Mouse (Mus musculus) embryonic facial prominence, embryonic 15.5 days (tissue): ENCODE results near the gene H2afv. TPM values are rescaled to one million over a fixed set of nuclear protein-coding genes. Genes with fewer than 3 reads are reported as not detected.
A peak's percentile ranks its signal among the peaks of the same experiment; 100 is the strongest.

Experiments used
- ATAC-seq: fragments of 200-750 bp; cut with Nextera tagmentation; 2 replicates; pipeline ENCODE4 v1.8.0; 2017; ENCODE audit warnings: low read depth, moderate TSS enrichment; ENCODE audit not compliant: insufficient number of reproducible peaks, low FRiP score, low TSS enrichment
- H3K27ac ChIP-seq: fragments of 300-500 bp; sonication (generic); replicated peaks from 2 replicates; pipeline ENCODE4 v1.5.1; 2015; ENCODE audit warnings: mild to moderate bottlenecking, inconsistent platforms
- H3K27me3 ChIP-seq: fragments of 300-500 bp; sonication (generic); 2 replicates; pipeline ENCODE4 v1.6.1; 2015; ENCODE audit warnings: inconsistent platforms
- H3K36me3 ChIP-seq: fragments of 300-500 bp; sonication (generic); 2 replicates; pipeline ENCODE4 v1.6.1; 2015; ENCODE audit warnings: mild to moderate bottlenecking, inconsistent platforms
- H3K4me1 ChIP-seq: fragments of 300-500 bp; sonication (generic); 2 replicates; pipeline ENCODE4 v1.6.1; 2015; ENCODE audit warnings: inconsistent platforms
- H3K4me2 ChIP-seq: fragments of 300-500 bp; sonication (generic); replicated peaks from 2 replicates; pipeline ENCODE4 v1.6.1; 2015; ENCODE audit warnings: mild to moderate bottlenecking, inconsistent platforms
- H3K4me3 ChIP-seq: fragments of 300-500 bp; sonication (generic); replicated peaks from 2 replicates; pipeline ENCODE4 v1.5.1; 2015; ENCODE audit warnings: mild to moderate bottlenecking, inconsistent platforms
- H3K9ac ChIP-seq: fragments of 300-500 bp; sonication (generic); 2 replicates; pipeline ENCODE4 v1.6.1; 2015; ENCODE audit warnings: inconsistent platforms
- H3K9me3 ChIP-seq: fragments of 300-500 bp; sonication (generic); replicated peaks from 2 replicates; pipeline ENCODE4 v1.6.1; 2016; ENCODE audit warnings: inconsistent platforms
- WGBS: fragments of 180-500 bp; shearing (Covaris S2); methylation state at CpG from one replicate; pipeline ENCODE4 v1.1.7; 2015; 5-methylcytosine and 5-hydroxymethylcytosine counted together
- polyA plus RNA-seq: library from polyadenylated mRNA; unstranded; fragments of >200 nt; fragmentation: Nextera tagmentation; extraction: Ambion mirVana; gene quantifications from 2 replicates; pipeline ENCODE4 v1.2.1, GENCODE M21; 2015

H2afv gene
- polyA plus RNA-seq = 443 and 468 TPM in 2 replicates

DNA sequence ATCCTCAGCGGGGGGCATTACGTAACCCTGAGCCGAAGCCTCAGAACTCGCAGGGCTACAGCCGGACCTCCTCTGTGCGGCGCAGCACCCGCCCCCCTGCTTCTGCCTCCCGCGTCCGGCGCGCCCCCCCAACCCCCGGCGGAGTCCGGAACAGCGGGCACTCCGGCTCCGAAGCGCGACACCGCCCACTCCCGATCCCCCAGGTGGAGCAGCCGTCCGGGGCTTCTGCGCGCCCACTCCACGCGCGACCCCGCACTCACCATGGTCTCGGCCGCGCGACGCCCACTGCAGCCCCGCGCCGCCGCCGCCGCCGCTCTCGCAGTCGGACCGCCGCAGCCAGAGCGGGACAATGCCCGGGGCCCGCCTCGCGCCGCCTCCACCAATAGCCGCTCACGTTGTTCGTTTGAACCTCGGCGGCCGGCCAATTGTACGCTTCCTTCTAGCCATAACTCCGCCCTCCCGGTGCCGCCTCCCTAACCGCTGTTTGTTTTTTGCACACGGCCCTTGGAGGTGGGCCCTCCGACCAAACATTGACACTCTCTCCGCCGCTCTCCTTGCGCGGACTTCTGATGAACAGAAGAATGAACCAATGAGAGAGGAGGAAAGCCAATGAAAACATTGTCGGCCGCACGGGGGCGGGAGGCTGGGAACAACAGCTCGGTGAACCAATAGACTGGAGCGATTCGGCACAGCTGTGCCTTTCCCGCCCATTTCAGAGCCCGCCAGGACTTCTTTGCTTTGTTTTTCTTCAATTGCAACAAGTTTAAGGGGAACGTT, at the start of gene H2afv:
Gene H2afv (minus strand): TSS at position 367 of the 777 bp plus-strand sequence.
- H3K27me3 ChIP-seq = no peaks in the 10 kb centered on the region
- no peaks in the 10 kb centered on the region for H3K9me3 ChIP-seq
- H3K4me1 ChIP-seq = peaks cover 3% of the 10 kb centered on the region; the same call in 1 of the 2 replicates
- H3K27ac ChIP-seq = peak within 1 kb of the TSS; percentile 97
- H3K4me3 ChIP-seq = peak within 1 kb of the TSS; percentile 90
- H3K36me3 ChIP-seq = peaks cover 4% of the 10 kb centered on the region; the same call in 1 of the 2 replicates
- H3K9ac ChIP-seq = peak within 1 kb of the TSS; percentile 90
- under 1% methylated on average over 76 of the region's 80 CpGs for WGBS
- ATAC-seq = peak; percentile 99
- peak within 1 kb of the TSS; percentile 56 for H3K4me2 ChIP-seq

DNA sequence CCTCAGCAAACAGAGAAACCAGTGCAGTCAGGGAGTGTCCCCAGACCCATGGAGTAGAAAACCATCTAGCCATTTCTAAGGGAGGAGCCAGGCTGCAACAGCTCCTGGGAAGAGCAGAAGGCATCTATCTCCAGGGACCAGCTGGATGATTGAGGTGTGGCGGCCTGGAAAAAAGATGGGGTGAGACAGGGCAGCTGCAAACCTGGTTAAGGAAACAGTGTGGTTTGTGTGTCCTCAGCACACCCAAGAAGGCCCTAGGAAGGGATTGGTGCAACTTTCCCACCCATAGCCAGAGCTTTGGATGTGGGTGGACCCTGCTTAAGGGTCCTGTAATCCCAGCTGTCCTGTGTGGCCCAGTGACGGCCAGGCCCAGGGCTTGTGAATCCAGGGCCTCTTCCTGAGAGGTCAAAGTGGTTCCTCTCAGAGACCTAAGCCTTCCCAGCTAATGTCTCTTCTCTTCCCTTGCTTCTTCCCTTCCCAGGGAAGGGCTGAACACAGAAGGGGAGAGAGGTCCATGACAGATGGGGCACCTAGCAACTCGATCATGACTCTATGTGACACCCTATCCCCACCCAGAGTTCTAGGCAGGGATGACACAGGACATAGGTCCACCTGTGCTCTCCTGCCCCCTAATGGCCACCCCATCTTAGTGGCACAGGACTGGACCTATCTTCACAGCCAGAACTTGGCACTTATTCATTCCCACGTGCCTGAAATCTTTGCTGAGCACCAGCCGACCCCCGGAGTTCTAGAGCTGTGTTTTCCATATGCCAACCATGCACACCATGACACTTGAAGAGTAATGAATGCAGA, 45.7 kb upstream of the H2afv start:
- Histone ChIP-seq H3K27ac (no peak overlapping the region), H3K4me3 (no peak overlapping the region), H3K27me3 (no peaks in the 10 kb centered on the region), H3K9me3 (no peaks in the 10 kb centered on the region), H3K9ac (no peak overlapping the region), H3K4me2 (no peak overlapping the region), H3K4me1 (no peaks in the 10 kb centered on the region), H3K36me3 (no peaks in the 10 kb centered on the region)
- no peak for ATAC-seq
- 53% methylated on average over 6 of the region's 6 CpGs for WGBS

DNA sequence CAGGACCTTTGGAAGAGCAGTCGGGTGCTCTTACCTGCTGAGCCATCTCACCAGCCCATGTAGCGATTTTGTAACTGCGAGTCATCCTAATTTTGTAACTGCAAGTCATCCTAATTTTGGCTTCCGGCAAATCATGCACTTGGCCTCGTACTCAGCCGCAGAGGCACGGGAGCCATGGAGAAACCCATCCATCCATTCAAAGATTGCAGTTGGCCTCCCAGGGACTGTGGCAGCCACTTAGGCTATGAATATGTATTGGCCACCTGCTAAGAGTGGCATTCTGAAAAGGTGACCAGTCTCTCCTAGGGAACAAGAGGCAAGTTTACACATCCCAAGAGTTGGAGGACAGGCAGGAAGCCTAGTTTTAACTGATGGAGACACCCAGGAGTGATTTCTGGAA, 45.0 kb upstream of the H2afv start:
- no peak for ATAC-seq
- Histone ChIP-seq H3K9ac (no peak overlapping the region), H3K9me3 (no peaks in the 10 kb centered on the region), H3K36me3 (no peaks in the 10 kb centered on the region), H3K27ac (no peak overlapping the region), H3K4me3 (no peak overlapping the region), H3K4me1 (no peaks in the 10 kb centered on the region), H3K4me2 (no peak overlapping the region), H3K27me3 (no peaks in the 10 kb centered on the region)
- WGBS = 89% methylated on average over 7 of the region's 7 CpGs

DNA sequence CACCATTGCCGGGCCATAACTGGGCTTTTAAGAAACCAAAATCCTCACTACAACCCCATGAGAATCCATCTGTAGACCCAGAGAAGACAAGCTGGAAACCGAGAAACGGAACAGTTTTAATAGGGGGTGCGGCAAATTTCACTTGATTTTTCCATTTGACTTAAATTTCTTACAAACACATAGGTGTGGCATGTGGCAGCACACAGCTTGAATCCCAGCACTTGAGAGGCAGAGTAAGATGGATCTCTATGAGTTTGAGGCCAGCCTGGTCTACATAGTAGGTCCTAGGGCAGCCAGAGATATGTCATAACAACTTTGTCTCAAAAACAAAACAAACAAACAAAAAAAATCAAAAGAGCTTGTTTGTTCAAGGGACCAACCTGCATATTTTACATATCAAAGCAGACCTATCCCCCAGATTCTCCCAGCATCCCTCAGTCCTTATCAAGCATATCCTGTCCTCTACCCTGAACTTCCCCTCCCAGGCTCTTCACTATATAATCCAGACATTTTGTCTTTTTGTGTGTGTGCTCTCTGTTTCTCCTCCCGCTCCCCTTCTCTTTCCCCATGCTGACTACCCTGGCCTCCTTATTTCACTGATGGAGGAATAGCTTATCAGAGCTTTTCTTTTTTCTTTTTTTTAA, 43.9 kb upstream of the H2afv start:
- no peak overlapping the region for H3K4me2 ChIP-seq
- no peak overlapping the region for H3K27ac ChIP-seq
- H3K9ac ChIP-seq = no peak overlapping the region
- no peaks in the 10 kb centered on the region for H3K4me1 ChIP-seq
- H3K36me3 ChIP-seq = no peaks in the 10 kb centered on the region
- H3K4me3 ChIP-seq = no peak overlapping the region
- no peak for ATAC-seq
- WGBS = 95% methylated on average over 5 of the region's 5 CpGs
- H3K9me3 ChIP-seq = no peaks in the 10 kb centered on the region
- no peaks in the 10 kb centered on the region for H3K27me3 ChIP-seq

DNA sequence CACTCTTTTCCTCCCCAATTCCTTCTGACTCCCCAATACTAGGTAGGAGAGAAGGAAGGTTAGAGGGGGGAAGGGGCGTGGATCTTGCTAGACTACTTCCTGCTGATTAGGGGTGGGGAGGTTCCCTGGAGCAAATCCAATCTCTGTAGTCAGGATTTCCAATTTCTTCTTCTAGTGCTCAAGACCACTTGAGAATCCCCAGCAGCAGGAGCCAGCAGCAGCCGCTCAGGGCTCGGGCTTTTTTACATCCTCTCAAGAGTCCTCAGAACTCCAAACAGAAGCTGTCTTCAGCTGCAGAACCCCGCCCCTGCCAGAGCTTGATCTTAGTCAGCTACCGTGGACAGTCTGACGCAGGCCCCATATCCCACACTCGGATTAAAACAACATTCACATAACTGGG, 43.3 kb upstream of the H2afv start:
- Histone ChIP-seq H3K4me3 (no peak overlapping the region), H3K9ac (no peak overlapping the region), H3K36me3 (no peaks in the 10 kb centered on the region), H3K4me2 (no peak overlapping the region), H3K9me3 (no peaks in the 10 kb centered on the region), H3K4me1 (no peaks in the 10 kb centered on the region), H3K27ac (no peak overlapping the region), H3K27me3 (no peaks in the 10 kb centered on the region)
- WGBS = 34% methylated on average over 7 of the region's 7 CpGs
- no peak for ATAC-seq

DNA sequence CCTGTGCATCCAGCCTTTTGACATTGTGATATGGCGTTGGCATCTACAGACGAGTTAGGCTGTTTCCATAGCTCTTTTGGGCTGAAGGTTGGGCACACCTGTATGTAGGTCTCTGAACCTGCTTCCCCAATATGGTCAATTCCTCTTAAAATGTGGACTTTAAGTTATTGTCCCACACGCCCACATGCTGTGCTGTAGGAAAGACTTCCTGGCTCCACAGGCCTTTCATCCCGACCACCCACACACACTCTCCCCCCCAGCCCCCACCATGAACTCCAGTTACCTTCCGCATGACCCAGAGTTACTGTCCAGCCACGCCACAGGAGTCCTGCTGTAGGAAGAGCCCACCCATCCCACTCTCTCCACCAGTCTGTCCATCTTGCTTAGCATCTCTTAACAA, 42.7 kb upstream of the H2afv start:
- H3K9ac ChIP-seq = no peak overlapping the region
- H3K36me3 ChIP-seq = no peaks in the 10 kb centered on the region
- 65% methylated on average over 6 of the region's 6 CpGs for WGBS
- H3K4me2 ChIP-seq = no peak overlapping the region
- no peak overlapping the region for H3K4me3 ChIP-seq
- H3K9me3 ChIP-seq = no peaks in the 10 kb centered on the region
- ATAC-seq = no peak
- no peaks in the 10 kb centered on the region for H3K4me1 ChIP-seq
- no peaks in the 10 kb centered on the region for H3K27me3 ChIP-seq
- H3K27ac ChIP-seq = no peak overlapping the region

DNA sequence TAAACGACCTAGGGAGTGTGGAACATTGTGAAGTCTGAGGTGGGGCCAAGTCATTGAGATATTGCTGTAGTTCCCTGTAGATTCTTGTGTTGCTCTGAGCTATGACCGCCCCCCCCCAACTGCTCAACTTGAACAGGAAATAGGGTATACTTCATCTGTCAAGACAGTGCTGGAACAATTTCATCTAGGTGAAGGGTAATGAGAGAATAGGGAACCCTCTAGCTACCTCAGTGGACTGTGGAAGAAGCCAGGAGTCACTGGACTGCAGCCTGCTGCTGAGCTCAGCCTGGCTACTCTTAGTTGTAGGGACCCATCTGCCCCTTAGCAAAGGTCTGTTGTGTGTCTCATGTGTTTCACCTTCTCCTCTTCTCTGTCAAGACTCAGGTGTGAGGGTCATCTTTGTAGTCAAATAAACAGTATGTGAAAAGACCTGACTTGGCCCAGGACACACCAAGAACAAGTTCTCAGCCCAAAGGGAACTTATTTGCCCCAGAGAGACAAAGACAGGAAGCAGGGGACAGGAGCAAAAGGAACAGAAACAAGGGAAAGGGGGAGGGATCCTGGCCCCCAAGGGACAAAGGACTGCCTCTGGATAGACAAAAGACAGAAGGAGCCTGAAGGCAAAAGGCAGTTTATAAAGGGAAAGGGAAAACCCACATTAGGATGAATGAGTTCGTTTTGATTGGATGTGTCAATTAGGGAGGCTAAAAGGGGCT, 40.2 kb upstream of the H2afv start:
- Histone ChIP-seq H3K9me3 (no peaks in the 10 kb centered on the region), H3K4me2 (no peak overlapping the region), H3K27ac (no peak overlapping the region), H3K4me1 (no peaks in the 10 kb centered on the region), H3K9ac (no peak overlapping the region), H3K27me3 (no peaks in the 10 kb centered on the region), H3K4me3 (no peak overlapping the region), H3K36me3 (no peaks in the 10 kb centered on the region)
- no peak for ATAC-seq
- WGBS = 42% methylated on average over 3 of the region's 3 CpGs

DNA sequence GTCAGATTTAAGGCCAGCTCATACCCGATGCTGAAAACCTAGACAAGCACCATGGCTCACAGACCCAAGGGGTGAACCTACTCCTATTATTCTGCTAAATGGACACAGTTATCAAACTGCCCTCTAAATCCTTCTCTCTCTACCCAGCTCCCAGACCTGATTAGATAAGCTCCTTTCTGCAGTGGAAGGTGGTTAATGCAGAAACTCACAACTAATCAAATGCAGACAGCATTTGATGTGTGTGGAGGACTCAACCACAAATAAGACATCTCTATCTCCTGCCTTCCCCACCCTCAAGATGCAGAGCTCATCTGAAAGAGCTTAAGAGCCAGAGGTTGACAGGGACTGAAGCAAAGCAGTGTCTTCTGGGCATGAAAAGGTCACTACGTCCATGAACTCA, 38.9 kb upstream of the H2afv start:
- Histone ChIP-seq H3K9me3 (no peaks in the 10 kb centered on the region), H3K27me3 (no peaks in the 10 kb centered on the region), H3K4me1 (no peaks in the 10 kb centered on the region), H3K36me3 (no peaks in the 10 kb centered on the region), H3K4me2 (no peak overlapping the region), H3K9ac (no peak overlapping the region), H3K27ac (no peak overlapping the region), H3K4me3 (no peak overlapping the region)
- no peak for ATAC-seq
- WGBS = 87% methylated on average over 2 of the region's 2 CpGs

DNA sequence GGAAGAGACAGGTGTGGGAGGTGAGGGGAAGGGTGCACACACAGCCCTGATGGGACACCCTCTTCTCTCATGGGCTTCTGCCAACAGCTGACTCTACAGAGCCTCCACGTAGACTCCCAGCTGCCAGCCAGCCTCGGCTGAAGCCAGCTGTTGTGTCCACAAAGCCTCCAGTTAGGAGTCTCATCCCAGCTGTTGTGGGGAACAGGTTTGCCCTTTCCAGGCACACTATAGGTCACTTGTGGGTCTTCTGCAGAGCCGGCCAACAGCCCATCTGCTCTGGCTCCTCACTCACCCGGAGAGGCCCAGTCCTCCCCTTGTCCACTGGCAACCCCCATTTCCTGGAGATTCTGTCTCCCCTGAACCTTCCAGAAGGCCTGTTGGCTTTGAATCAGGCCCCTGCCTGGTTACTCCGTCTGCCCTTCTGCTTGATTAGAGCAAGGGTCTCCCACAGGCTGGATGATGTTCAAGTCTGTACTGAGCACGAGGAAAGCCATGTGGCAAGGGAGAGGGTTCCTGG, 37.5 kb upstream of the H2afv start:
- peak; percentile 68; the same call in 1 of the 2 replicates for ATAC-seq

DNA sequence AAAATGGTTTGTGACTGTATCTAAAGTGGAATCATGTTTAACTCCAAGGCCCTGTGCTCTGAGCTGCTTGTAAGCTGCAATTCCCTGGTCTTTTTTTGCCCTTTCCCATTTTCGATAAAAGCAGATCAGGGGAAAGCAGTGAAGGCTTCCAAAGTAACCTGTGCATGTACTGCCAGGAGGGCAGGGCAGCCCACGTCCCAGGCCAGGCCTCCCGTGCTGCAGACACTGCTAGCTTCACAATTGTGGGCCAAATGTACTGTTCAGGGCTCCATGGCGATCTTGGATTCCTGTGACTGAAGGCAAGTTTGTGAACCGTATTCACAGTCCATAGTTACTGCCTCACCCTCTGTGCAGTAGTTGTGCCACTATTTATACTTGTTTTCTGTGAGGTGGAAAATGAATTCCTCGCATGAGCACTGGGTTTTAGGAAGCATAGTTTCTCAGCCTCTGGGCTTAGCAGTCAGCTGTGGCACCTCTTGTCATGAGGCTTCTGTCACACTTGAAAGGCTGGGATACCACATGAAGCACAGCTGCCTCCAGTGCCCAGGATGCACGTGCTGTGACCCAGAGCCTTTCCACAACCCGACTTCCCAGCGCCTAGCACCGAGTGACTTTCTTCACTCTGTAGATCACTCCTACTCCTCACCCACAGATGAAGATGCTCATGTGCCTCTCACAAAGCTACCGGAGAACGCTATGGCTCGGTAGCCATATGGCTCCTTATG, 36.6 kb upstream of the H2afv start:
- WGBS = 75% methylated on average over 13 of the region's 13 CpGs
- no peak overlapping the region for H3K9ac ChIP-seq
- peak; percentile 19; the same call in 1 of the 2 replicates for ATAC-seq
- no peaks in the 10 kb centered on the region for H3K4me1 ChIP-seq
- no peaks in the 10 kb centered on the region for H3K9me3 ChIP-seq
- H3K4me2 ChIP-seq = no peak overlapping the region
- no peaks in the 10 kb centered on the region for H3K36me3 ChIP-seq
- H3K27me3 ChIP-seq = no peaks in the 10 kb centered on the region
- H3K4me3 ChIP-seq = no peak overlapping the region
- H3K27ac ChIP-seq = peak overlapping the region; percentile 29; the same call in 1 of the 2 replicates

More for the DNA sequence above, 37.5 kb upstream of the H2afv start:
- Histone ChIP-seq H3K9me3 (no peaks in the 10 kb centered on the region), H3K4me3 (no peak overlapping the region), H3K9ac (no peak overlapping the region), H3K4me1 (no peaks in the 10 kb centered on the region), H3K27ac (no peak overlapping the region), H3K36me3 (no peaks in the 10 kb centered on the region), H3K4me2 (no peak overlapping the region), H3K27me3 (no peaks in the 10 kb centered on the region)
- WGBS = 63% methylated on average over 6 of the region's 6 CpGs
